Mouse (Mus musculus) stomach, embryonic 15.5 days (tissue): Measurements from ENCODE around the gene Ldhc. TPM values are rescaled to one million over a fixed set of nuclear protein-coding genes. Genes with fewer than 3 reads are reported as not detected.
A peak's percentile ranks its signal among the peaks of the same experiment; 100 is the strongest.
"Not testable (repeated sequence)": the region's sequence is repeated elsewhere in the genome, so short reads cannot be mapped to it uniquely, and the experiment has no call there.

Source experiments
- ATAC-seq: fragments of 200-750 bp; cut with Nextera tagmentation; 2 replicates; pipeline ENCODE4 v1.8.0; 2017; ENCODE audit warnings: low read depth, moderate number of reproducible peaks, moderate TSS enrichment; ENCODE audit not compliant: insufficient read depth, low FRiP score
- H3K27ac ChIP-seq: fragments of 300-500 bp; sonication (generic); 2 replicates; pipeline ENCODE4 v1.5.1; 2015; ENCODE audit warnings: mild to moderate bottlenecking, inconsistent platforms
- H3K27me3 ChIP-seq: fragments of 300-500 bp; sonication (generic); replicated peaks from 2 replicates; pipeline ENCODE4 v1.6.1; 2015; ENCODE audit warnings: inconsistent platforms
- H3K36me3 ChIP-seq: fragments of 300-500 bp; sonication (generic); 2 replicates; pipeline ENCODE4 v1.6.1; 2015; ENCODE audit warnings: inconsistent platforms
- H3K4me1 ChIP-seq: fragments of 300-500 bp; sonication (generic); 2 replicates; pipeline ENCODE4 v1.6.1; 2015; ENCODE audit warnings: inconsistent platforms
- H3K4me2 ChIP-seq: fragments of 300-500 bp; sonication (generic); 2 replicates; pipeline ENCODE4 v1.6.1; 2015; ENCODE audit warnings: mild to moderate bottlenecking, inconsistent platforms
- H3K4me3 ChIP-seq: fragments of 300-500 bp; sonication (generic); replicated peaks from 2 replicates; pipeline ENCODE4 v1.5.1; 2015; ENCODE audit warnings: inconsistent platforms
- H3K9ac ChIP-seq: fragments of 300-500 bp; sonication (generic); 2 replicates; pipeline ENCODE4 v1.6.1; 2015; ENCODE audit warnings: inconsistent platforms
- H3K9me3 ChIP-seq: fragments of 300-500 bp; sonication (generic); 2 replicates; pipeline ENCODE4 v1.6.1; 2016; ENCODE audit warnings: inconsistent platforms
- WGBS: fragments of 180-500 bp; shearing (Covaris S2); methylation state at CpG from one replicate; pipeline ENCODE4 v1.1.7; 2015; 5-methylcytosine and 5-hydroxymethylcytosine counted together
- polyA plus RNA-seq: library from polyadenylated mRNA; unstranded; fragments of >200 nt; fragmentation: Nextera tagmentation; extraction: Ambion mirVana; gene quantifications from 2 replicates; pipeline ENCODE4 v1.2.1, GENCODE M21; 2015

The Ldhc gene
- polyA plus RNA-seq, 1 experiment from 2014 or later, result 0.17 TPM

DNA sequence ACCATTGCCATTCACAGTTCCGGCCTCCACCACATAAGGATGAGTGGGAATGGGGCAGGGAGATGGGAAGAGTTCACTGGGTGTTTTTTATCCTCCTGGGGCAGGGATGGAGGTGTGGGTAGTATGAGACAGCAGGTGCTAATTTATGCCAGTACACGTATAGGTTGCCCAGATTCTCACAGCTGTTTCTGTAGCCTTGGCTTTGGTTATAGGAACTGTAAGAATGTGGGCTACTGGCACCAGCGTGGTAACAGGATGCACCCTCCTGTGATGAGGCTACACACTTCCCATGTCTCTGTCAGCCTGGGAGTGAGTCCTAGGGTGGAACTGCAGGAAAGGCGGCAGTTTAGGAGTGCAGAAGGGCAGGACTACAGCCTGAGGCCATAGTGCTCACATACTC lies 15.8 kb downstream of the Ldhc start:
- H3K27me3 ChIP-seq, result no peaks in the 10 kb centered on the region
- H3K36me3 ChIP-seq, result no peaks in the 10 kb centered on the region
- H3K4me2 ChIP-seq, result no peak overlapping the region
- no peaks in the 10 kb centered on the region for H3K9me3 ChIP-seq
- WGBS, result 65% methylated on average over 4 of the region's 4 CpGs
- no peak overlapping the region for H3K9ac ChIP-seq
- H3K4me1 ChIP-seq, result no peaks in the 10 kb centered on the region
- H3K4me3 ChIP-seq, result no peak overlapping the region
- ATAC-seq, result no peak
- no peak overlapping the region for H3K27ac ChIP-seq

DNA sequence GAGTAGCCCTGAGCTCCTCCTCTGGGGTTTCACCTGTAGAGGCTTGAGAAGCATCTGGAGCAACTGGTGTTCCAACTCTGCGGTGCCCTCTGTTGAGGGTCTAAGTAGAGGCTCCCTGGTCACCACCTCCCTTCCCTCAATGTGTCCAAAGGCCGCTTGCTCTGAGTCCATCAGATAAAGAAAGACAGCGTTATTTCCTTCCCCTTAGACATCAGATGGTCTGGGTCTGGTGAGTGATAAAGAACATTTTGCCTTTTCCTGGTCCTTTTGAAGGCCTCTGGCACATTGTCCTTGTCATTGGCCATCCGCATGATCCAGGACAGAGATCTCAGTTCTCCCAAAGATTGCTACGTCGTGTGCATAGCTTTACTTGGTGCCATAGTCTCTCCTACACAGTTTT lies 16.3 kb downstream of the Ldhc start:
- Histone ChIP-seq H3K9me3 (no peaks in the 10 kb centered on the region), H3K27ac (no peak overlapping the region), H3K4me2 (no peak overlapping the region), H3K9ac (no peak overlapping the region), H3K4me3 (no peak overlapping the region), H3K4me1 (no peaks in the 10 kb centered on the region), H3K27me3 (no peaks in the 10 kb centered on the region), H3K36me3 (no peaks in the 10 kb centered on the region)
- no peak for ATAC-seq
- WGBS, result 76% methylated on average over 6 of the region's 6 CpGs

DNA sequence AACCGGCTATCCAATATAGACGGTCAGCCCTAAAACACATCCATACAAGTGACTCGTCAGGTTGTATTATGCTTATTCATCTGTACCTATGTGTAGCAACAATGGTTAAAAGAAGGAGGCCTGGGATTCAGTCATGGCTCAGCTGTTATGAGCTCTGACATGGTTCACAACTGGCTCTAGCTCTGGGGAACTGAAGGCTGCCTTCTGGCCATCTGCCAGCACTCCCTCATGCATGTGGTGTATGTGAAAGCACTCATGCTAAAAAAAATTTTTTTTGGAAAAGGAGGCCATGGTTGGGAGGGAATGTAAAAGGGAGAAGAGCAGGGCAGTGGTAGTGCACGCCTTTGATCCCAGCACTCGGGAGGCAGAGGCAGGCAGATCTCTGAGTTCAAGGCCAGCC lies 18.8 kb downstream of the Ldhc start:
- ATAC-seq, result no peak
- 95% methylated on average over 5 of the region's 5 CpGs for WGBS
- H3K36me3 ChIP-seq, result peaks cover 1% of the 10 kb centered on the region; the same call in 1 of the 2 replicates
- no peak overlapping the region for H3K4me3 ChIP-seq
- no peak overlapping the region for H3K9ac ChIP-seq
- H3K9me3 ChIP-seq, result no peaks in the 10 kb centered on the region
- no peak overlapping the region for H3K4me2 ChIP-seq
- no peak overlapping the region for H3K27ac ChIP-seq
- H3K4me1 ChIP-seq, result no peaks in the 10 kb centered on the region
- H3K27me3 ChIP-seq, result no peaks in the 10 kb centered on the region

DNA sequence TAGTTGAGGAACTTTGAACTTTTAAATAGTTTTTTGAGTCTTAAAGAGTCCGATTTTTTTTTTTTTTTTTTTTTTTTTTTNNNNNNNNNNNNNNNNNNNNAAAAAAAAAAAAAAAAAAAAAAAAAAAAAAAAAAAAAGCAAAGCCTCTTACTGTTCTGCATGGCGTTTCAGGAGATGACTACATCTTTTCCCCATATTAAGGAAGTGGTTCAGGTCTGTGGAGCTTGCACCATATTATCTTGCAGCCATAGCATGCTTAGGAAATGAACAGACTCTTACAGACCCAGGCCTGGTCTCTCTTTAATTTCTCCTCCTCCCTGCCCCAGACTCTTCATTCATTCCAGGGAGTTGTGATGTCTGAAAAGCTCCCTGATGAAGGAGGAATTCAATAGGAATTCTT lies 20.0 kb downstream of the Ldhc start:
- H3K27ac ChIP-seq, result no peak overlapping the region
- H3K4me3 ChIP-seq, result no peak overlapping the region
- H3K36me3 ChIP-seq, result peaks cover 6% of the 10 kb centered on the region
- H3K4me2 ChIP-seq, result no peak overlapping the region
- no peak overlapping the region for H3K9ac ChIP-seq
- H3K9me3 ChIP-seq, result no peaks in the 10 kb centered on the region
- WGBS, result 57% methylated on average over 1 of the region's 2 CpGs
- no peaks in the 10 kb centered on the region for H3K4me1 ChIP-seq
- no peaks in the 10 kb centered on the region for H3K27me3 ChIP-seq
- no peak for ATAC-seq

DNA sequence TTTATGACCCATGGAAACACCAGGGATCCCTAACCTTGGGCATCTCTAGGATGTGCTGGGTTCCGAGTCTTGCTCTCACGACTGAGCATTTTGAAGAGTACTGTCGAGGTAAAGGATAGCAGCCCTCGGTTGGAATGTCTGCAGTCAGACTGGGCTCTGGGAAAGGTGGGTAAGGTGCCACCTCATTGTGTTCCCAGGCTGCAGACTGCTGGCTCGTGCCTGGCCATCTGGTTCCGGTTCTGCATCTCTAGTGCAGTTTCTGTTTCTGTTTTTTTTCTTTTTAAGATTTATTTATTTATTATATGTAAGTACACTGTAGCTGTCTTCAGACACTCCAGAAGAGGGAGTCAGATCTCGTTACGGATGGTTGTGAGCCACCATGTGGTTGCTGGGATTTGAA lies 20.9 kb downstream of the Ldhc start:
- H3K4me3 ChIP-seq, H3K27ac ChIP-seq, ATAC-seq, H3K9ac ChIP-seq, H3K9me3 ChIP-seq, H3K4me1 ChIP-seq, H3K4me2 ChIP-seq, H3K27me3 ChIP-seq: not testable (repeated sequence)
- WGBS, result 80% methylated on average over 6 of the region's 8 CpGs
- H3K36me3 ChIP-seq, result peaks cover 12% of the 10 kb centered on the region

DNA sequence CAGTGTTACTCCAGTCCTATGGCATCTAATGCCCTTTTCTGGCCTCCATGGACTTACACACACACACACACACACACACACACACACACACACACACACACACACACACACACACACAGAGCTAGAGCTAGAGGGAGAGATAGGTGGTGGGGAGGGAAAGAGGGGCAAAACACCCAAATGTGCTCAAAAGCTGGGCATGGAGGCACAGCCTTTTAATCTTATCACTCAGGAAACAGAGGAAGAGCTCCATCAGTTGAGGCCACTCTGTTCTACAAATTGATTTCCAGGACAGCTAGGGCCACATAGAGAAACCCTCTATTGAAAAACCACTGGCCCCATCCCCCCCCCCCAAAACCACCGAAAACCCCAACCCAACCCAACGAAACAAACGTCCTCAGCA lies 22.3 kb downstream of the Ldhc start:
- Histone ChIP-seq H3K27me3 (no peaks in the 10 kb centered on the region), H3K36me3 (peaks cover 14% of the 10 kb centered on the region), H3K9ac (no peak overlapping the region), H3K27ac (no peak overlapping the region), H3K4me2 (no peak overlapping the region), H3K4me3 (no peak overlapping the region), H3K4me1 (no peaks in the 10 kb centered on the region), H3K9me3 (no peaks in the 10 kb centered on the region)
- WGBS, result 79% methylated on average over 3 of the region's 3 CpGs
- ATAC-seq, result no peak

DNA sequence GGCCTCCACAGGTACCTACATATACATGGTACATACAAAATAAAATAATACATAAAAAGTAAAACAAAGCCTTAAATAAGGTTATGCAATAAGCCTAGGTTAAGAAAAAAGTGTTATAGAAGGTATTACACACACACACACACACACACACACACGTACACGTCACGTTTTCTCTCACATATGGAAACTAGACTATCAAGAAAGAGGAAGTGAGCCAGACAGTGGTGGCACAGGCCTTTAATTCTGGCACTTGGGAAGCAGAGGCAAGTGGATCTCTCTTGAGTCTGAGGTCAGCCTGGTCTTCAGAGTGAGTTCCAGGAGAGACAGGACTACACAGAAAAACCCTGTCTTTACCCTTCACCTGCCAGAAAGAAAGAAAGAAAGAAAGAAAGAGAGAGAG lies 34.5 kb downstream of the Ldhc start:
- no peaks in the 10 kb centered on the region for H3K27me3 ChIP-seq
- no peak overlapping the region for H3K4me3 ChIP-seq
- no peaks in the 10 kb centered on the region for H3K4me1 ChIP-seq
- H3K36me3 ChIP-seq, result peaks cover 34% of the 10 kb centered on the region
- H3K9ac ChIP-seq, result no peak overlapping the region
- WGBS, result 96% methylated on average over 3 of the region's 3 CpGs
- H3K9me3 ChIP-seq, result no peaks in the 10 kb centered on the region
- no peak overlapping the region for H3K27ac ChIP-seq
- no peak overlapping the region for H3K4me2 ChIP-seq
- ATAC-seq, result no peak

DNA sequence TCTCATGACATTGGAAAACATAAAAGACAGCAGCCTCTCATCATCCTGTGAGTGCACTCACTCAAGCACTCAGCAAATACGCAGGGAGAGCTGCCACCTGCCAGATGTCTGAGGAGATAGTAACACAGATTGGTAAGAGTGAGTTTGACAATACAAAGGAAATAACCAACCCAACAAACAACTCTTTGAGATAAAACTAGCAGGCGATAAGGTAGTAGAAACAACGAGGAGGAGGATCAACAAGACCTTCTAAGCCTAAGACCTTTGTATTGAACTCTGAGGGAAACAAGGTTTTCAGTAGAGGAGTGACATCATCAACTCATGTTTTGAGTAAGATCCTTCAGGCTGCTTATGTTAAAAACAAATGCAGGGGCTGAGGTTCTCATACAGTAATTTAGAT lies 38.3 kb downstream of the Ldhc start:
- Histone ChIP-seq H3K4me3 (no peak overlapping the region), H3K27me3 (no peaks in the 10 kb centered on the region), H3K9ac (no peak overlapping the region), H3K4me2 (no peak overlapping the region), H3K27ac (no peak overlapping the region), H3K36me3 (peaks cover 31% of the 10 kb centered on the region), H3K4me1 (no peaks in the 10 kb centered on the region), H3K9me3 (no peaks in the 10 kb centered on the region)
- WGBS, result 71% methylated on average over 3 of the region's 3 CpGs
- no peak for ATAC-seq

DNA sequence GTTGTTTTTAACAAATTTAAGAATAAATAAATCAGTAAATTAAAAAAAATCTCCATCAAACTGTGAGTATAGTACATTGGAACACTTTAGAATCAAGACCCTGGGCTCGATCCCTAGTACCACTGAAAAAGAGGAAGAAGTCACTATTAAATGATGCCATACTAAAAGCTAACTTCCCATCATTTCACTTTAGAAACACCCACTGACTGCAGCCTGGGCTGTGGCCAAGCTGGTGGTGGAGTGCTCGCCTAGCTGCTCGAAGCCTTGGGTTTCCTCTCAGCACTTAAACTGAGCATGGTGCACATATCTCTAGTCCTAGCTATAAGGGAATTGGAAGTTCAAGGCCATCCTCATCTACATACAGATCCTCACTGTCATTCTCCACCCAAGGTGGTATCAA lies 50.2 kb downstream of the Ldhc start:
- Histone ChIP-seq H3K27ac (no peak overlapping the region), H3K4me1 (no peaks in the 10 kb centered on the region), H3K36me3 (peaks cover 38% of the 10 kb centered on the region), H3K9ac (no peak overlapping the region), H3K4me2 (no peak overlapping the region), H3K4me3 (no peak overlapping the region), H3K27me3 (no peaks in the 10 kb centered on the region), H3K9me3 (no peaks in the 10 kb centered on the region)
- WGBS, result 92% methylated on average over 3 of the region's 3 CpGs
- ATAC-seq, result no peak

DNA sequence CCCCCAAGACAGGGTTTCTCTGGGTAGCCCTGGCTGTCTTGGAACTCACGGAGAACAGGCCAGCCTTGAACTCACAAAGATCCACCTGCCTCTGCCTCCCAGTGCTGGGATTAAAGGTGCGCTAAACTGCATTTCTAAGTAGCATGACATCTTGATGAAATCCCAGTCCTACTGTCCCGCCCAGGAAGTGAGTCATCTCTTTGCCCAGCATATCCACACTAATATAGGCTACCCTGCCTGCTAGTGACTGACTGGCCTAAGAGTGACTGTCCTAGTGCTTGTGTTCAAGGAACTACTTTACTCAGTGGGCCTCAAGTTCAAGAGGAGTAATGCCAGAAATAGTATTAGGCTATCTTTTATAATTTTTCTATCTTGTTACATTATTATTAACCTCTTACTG lies 55.4 kb downstream of the Ldhc start:
- Histone ChIP-seq H3K9me3 (no peaks in the 10 kb centered on the region), H3K4me2 (no peak overlapping the region), H3K4me1 (peaks cover 11% of the 10 kb centered on the region), H3K27ac (no peak overlapping the region), H3K36me3 (peaks cover 13% of the 10 kb centered on the region), H3K27me3 (no peaks in the 10 kb centered on the region), H3K4me3 (no peak overlapping the region), H3K9ac (no peak overlapping the region)
- no peak for ATAC-seq
- WGBS, result 82% methylated on average over 3 of the region's 3 CpGs

DNA sequence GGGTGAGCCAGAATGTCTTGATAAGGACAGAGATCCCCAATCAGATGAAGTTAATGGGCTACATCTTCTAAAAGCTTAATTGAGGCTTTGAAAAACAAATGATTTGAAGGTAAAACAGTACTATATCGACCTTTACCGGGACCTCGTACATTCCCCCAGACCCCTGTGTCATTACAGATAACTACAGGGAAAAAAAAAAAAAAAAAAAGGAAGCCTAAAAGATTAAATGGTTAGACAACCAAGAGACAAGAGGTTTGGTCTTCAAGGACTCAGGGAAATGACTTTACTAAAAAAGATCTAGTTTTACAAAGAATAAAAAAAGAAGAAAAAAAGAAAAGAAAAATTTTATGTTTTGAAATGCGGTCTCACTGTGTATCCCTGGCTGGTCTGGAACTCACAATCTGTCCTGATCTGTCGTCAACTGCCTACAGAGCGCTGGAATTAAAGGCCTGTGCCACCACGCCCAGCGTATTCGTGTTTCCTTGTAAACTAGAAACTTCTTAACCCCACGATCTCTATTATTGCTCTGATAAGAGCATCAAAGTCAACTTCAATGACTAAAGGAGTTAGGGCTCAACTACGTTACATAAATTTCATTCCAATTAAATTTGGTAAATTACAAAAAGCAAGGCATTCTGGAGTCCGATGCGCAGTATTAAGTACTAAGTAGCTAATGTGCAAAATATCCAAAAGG lies 57.8 kb downstream of the Ldhc start:
- H3K36me3 ChIP-seq, result no peaks in the 10 kb centered on the region
- peak overlapping the region; percentile 93; the same call in 1 of the 2 replicates for H3K9ac ChIP-seq
- peak overlapping the region; percentile 57 for H3K4me2 ChIP-seq
- H3K4me1 ChIP-seq, result peaks cover 11% of the 10 kb centered on the region
- H3K27me3 ChIP-seq, result no peaks in the 10 kb centered on the region
- 12% methylated on average over 13 of the region's 13 CpGs for WGBS
- H3K27ac ChIP-seq, result peak overlapping the region; percentile 97; the same call in 1 of the 2 replicates
- H3K4me3 ChIP-seq, result peak overlapping the region; percentile 97
- H3K9me3 ChIP-seq, result no peaks in the 10 kb centered on the region
- no peak for ATAC-seq

DNA sequence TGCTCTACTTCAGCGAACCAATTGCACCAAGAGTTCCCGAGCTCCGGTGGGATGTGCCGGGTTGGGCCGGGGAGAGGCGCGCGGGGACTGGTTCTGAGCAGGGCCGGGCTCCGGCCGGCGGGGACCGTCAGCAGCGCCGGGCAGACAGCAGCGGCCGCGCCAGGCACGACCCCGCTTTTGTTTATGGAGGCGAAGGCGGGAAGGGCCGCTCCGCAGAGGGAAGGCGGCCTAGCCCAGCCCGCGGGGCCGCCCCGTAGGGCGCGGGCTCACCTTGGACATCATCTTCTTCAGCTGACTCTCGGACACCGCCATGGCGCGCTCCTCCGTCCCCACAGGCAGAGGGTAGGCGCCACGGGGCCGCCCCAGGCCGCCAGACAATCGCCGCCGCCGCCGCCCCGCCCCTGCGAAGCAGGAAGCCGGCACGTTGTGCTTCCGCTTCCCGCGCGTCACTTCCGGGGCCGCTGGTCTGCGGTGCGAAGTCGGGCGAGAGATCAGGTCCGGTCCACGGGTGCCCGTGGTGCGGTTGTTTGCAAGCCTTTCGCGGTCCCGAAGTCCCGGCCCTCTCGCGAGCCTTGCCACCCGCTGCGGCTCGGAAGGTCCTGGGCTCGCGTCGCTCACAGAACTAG lies 58.7 kb downstream of the Ldhc start, which contains the start of gene Tsg101:
Gene Tsg101, minus strand, starts transcription at position 419 of the 626 bp plus-strand sequence.
- no peaks in the 10 kb centered on the region for H3K27me3 ChIP-seq
- under 1% methylated on average over 75 of the region's 75 CpGs for WGBS
- peak within 1 kb of the TSS; percentile 97 for H3K4me3 ChIP-seq
- no peaks in the 10 kb centered on the region for H3K9me3 ChIP-seq
- peaks cover 11% of the 10 kb centered on the region for H3K4me1 ChIP-seq
- H3K27ac ChIP-seq, result peak within 1 kb of the TSS; percentile 97
- peak; percentile 92 for ATAC-seq
- no peaks in the 10 kb centered on the region for H3K36me3 ChIP-seq
- H3K4me2 ChIP-seq, result peak within 1 kb of the TSS; percentile 57
- H3K9ac ChIP-seq, result peak within 1 kb of the TSS; percentile 93
